Mouse (Mus musculus) pancreas, adult 10 weeks (tissue): ENCODE measurements around the gene Zfp948. TPM values are rescaled to one million over a fixed set of nuclear protein-coding genes. Genes with fewer than 3 reads are reported as not detected.

Experiments
- polyA plus RNA-seq: library from polyadenylated mRNA; stranded (reverse); fragments of 350-450 nt; fragmentation: Illumina TruSeq; extraction: RNeasy Lipid Tissue Mini Kit (QIAGEN cat#74804); gene quantifications from one replicate; pipeline ENCODE4 v1.2.3, GENCODE M21; 2015; ENCODE audit warnings: low read depth, low replicate concordance; ENCODE audit not compliant: insufficient read depth

Zfp948 gene
- 2.9 TPM for polyA plus RNA-seq

DNA sequence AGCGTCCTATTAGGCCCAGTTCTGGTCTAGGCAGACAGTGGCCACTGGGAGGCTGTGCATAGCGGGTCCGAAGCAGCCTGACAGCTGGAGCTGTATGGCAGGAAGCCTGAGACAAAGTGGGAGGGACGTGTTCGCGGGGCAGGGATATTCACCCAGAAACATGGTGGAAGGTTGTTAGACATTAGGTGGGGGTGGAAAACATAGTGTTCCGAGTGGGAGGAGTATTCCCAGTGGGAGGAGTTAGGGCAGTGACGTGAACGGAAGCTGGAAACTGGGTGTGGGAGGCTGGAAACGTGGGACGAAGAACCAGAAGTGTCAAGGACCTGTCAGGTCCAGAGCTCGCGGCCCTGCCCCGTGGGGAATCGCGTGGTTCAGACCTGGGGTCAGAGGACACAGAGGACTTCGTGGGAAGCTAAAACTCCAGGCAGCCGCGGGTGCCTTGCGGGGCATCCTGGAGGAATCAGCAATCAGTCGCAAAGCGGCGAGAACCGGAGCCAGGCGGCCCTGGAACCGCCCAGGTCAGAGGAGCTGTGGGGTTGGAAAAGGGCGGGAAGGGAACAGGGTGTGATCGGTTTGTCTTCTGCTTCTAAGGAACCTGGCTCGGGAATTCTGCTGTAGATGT, at the start of gene Zfp948:
Gene Zfp948, plus strand, starts transcription at position 281 of the 622 bp plus-strand sequence.

DNA sequence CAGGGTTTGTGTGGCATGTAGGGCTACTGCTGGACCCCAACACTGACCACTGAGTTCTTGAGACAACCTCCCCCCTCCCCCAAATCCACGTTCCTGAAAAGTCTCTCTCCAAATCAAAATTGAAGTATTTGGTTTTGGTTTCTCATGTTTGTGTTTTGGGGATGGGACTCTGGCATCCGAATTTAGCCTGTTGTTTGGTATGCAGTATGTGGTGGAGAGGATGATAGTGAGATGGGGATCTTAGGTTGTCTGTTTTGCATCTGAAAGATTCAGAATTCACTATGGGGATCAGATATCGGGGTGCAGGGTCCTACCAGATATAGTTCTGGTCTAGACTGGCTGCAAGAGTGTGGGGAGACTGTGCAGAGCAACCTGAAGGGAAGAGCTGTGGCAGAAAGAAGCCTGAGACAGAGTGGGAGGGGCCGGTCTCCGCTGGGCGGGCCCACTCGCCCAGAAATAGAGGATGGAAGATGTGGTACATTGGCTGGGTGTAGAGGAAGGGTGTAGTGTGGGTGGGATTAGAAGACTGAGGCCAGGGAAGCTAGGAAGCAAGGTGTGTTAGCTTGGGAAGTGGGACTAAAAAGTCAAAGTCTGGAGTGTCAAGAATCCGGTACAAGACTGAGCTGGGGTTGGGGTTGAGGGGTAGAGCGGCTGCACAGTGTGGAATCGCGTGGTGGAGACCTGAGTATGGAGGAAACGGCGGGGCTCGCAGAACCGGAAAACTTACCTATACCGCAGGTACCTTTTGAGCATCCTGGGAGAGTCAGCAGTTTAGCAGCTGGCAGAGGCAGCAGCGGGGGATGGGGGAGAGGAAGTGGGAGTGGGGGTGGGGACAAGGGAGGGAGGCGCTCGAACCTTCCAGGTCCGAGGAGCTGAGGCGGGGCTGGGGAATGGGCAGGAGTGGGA, 31.5 kb upstream of the Zfp948 start, which contains the start of gene Zfp52:
Gene Zfp52, plus strand, starts transcription at position 444 of the 906 bp plus-strand sequence.

Other genes starting within 250 kb of the Zfp948 start
- gene Zfp677, start 183.3 kb upstream of the Zfp948 start, polyA plus RNA-seq: 0.55 TPM
- 1.6 TPM for gene Zfp54, start 143.8 kb upstream of the Zfp948 start, polyA plus RNA-seq
- 2.3 TPM for gene Zfp51, start 116.6 kb upstream of the Zfp948 start, polyA plus RNA-seq
- gene Zfp53, start 78.0 kb upstream of the Zfp948 start, polyA plus RNA-seq: 1.6 TPM
- gene Zfp52, start 31.5 kb upstream of the Zfp948 start, polyA plus RNA-seq: 1.8 TPM
- gene Zfp983, start 83.6 kb downstream of the Zfp948 start, polyA plus RNA-seq: 2.3 TPM
- gene Gm10226, start 124.9 kb downstream of the Zfp948 start, polyA plus RNA-seq: not detected
- gene Zfp760, start 140.7 kb downstream of the Zfp948 start, polyA plus RNA-seq: 1.9 TPM
- 0.90 TPM for gene Zfp229, start 163.8 kb downstream of the Zfp948 start, polyA plus RNA-seq